In the genomic region with DNA sequence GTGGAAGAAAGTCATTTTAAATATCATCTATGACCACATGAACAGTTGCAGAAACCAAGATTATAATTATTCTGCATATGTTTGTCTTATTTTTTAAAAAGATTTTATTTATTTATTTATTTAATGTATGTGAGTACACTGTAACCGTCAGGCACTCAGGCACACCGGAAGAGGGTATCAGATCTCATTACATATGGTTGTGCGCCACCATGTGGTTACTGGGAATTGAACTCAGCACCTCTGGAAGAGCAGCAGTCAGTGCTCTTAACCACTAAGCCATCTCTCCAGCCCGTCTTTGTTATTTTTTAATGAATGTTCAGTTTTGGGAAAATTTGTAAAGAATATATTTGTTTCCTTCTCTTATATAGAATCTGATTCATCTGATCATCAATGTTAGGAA, we compare ENCODE assay signal across 8 mouse cellular contexts. TPM values are rescaled to one million over a fixed set of nuclear protein-coding genes. Genes with fewer than 3 reads are reported as not detected.
DNase-seq lines count a peak whose midpoint lies in the region; ATAC-seq lines count a peak whose summit lies in the region.
"Had no signal": no experiment of that assay in that cellular context is flagged by ENCODE, and none has a peak within 500 bp of the region (broad histone marks: within the 10 kb centered on the region; RNA-seq: fewer than 3 reads in every experiment).

No protein-coding gene starts in this region.

- 51% methylated on average over 4 of the region's 4 CpGs for WGBS in kidney, embryonic 14.5 days

- H3K4me2 ChIP-seq in kidney, embryonic 14.5 days (replicated peaks; ENCODE audit: low read depth, low read length) = no peak overlapping the region
- H3K4me2 ChIP-seq: limb, embryonic 12.5 days had no signal

- DNase-seq in kidney, adult 9 months = peak; percentile 18
- peak; percentile 4 for DNase-seq in CD4-positive helper T cell, adult 2 months (ENCODE audit: low read depth, low spot score)
- peak; percentile 27 for DNase-seq in NIH3T3 (ENCODE audit: low read depth)
- DNase-seq in lung, postnatal 14 days = peak; percentile 41
- DNase-seq in spleen, postnatal 4 days (ENCODE audit: low spot score in 2 of 2) = no peak
- DNase-seq in urinary bladder, adult 2 months (ENCODE audit: low spot score) = no peak

- no peak overlapping the region for H3K27ac ChIP-seq in kidney, embryonic 14.5 days (ENCODE audit: low read depth, low read length)
- H3K27ac ChIP-seq: limb, embryonic 12.5 days had no signal

- no peaks in the 10 kb centered on the region for H3K27me3 ChIP-seq in kidney, embryonic 14.5 days (ENCODE audit: control insufficient read depth, insufficient read depth, low read length)

- no peaks in the 10 kb centered on the region for H3K36me3 ChIP-seq in kidney, embryonic 14.5 days (ENCODE audit: control insufficient read depth, insufficient read depth, low read length)
- H3K36me3 ChIP-seq: limb, embryonic 12.5 days had no signal

- no peaks in the 10 kb centered on the region for H3K4me1 ChIP-seq in kidney, embryonic 14.5 days (ENCODE audit: control insufficient read depth, insufficient read depth, low read length)
- H3K4me1 ChIP-seq: limb, embryonic 12.5 days had no signal

- no peaks in the 10 kb centered on the region for H3K9me3 ChIP-seq in kidney, embryonic 14.5 days (ENCODE audit: control insufficient read depth, low read length)
- H3K9me3 ChIP-seq: limb, embryonic 12.5 days had no signal

- H3K4me3 ChIP-seq in kidney, embryonic 14.5 days (ENCODE audit: low read length) = no peak overlapping the region
- H3K4me3 ChIP-seq: limb, embryonic 12.5 days had no signal

- H3K9ac ChIP-seq in kidney, embryonic 14.5 days (ENCODE audit: low read depth, low read length) = no peak overlapping the region
- H3K9ac ChIP-seq: limb, embryonic 12.5 days had no signal

- no peak for ATAC-seq in kidney, embryonic 14.5 days (ENCODE audit: low FRiP score, low TSS enrichment)

RNA-seq across cellular contexts. Expression of a gene that starts 51.7 kb away (rescaled TPM):
- polyA plus RNA-seq in kidney, embryonic 14.5 days (2014; fragmentation: Nextera tagmentation; extraction: Ambion mirVana) = 21.5 and 44.6 TPM in 2 replicates
- 17.6 and 20.8 TPM in 2 replicates for polyA plus RNA-seq in urinary bladder, adult 2 months (2012; rRNA removed)

Comparison
In these comparisons a context has a peak if more than half of its experiments do, and no peak if none do; other contexts are left out.
1. DNase-seq: peak in kidney, adult 9 months (single experiment), CD4-positive helper T cell, adult 2 months (single experiment), NIH3T3 (single experiment) and lung, postnatal 14 days (single experiment); none in spleen, postnatal 4 days (0 of 2) and urinary bladder, adult 2 months (single experiment).